Mouse (Mus musculus): ENCODE data around the gene Cav3. TPM values are rescaled to one million over a fixed set of nuclear protein-coding genes. Genes with fewer than 3 reads are reported as not detected.

Cav3 gene
- total and polyA plus RNA-seq, 3 experiments: not detected

DNA sequence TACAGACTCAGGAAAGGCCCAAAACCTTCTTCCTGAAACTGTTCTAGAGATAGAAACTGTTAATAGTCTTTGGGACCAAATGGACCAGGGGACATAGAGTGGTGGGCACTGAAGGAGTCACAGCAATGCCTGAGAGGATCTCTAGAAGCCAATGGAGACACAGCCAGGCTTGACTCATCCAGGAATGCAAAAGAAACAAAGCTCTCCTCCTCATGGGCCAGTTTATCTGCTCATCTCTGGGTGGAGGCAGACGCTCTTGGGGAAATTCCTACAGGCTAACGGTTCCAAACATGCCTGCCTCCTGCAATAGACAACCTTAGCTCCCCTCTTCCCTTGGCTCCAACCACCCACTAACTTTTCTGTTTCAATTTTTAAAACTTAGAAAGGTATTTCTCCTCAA is 38.2 kb downstream of the Cav3 start:
- Histone ChIP-seq H3K4me1 (ENCODE audit: insufficient read depth, low read depth, low read length) (peaks cover 4% of the 10 kb centered on the region), H3K4me3 (ENCODE audit: low read depth, low read length) (no peak overlapping the region), H3K27me3 (ENCODE audit: insufficient read depth, low read length) (no peaks in the 10 kb centered on the region), H3K36me3 (replicated peaks) (no peaks in the 10 kb centered on the region), H3K9me3 (replicated peaks) (peaks cover 57% of the 10 kb centered on the region)
- ATAC-seq (ENCODE audit: extremely low read depth, insufficient number of reproducible peaks, low FRiP score, poor library complexity, severe bottlenecking): no peak
- no peak for DNase-seq (ENCODE audit: low spot score)
- no peak for TF ChIP-seq CTCF (IDR thresholded peaks at IDR 0.05; ENCODE audit: low read depth, low read length)
- no peak for TF ChIP-seq POLR2AphosphoS5 (IDR thresholded peaks at IDR 0.05; ENCODE audit: insufficient replicate concordance, low read depth, low read length)
- no peak for TF ChIP-seq TAL1 (conservative IDR thresholded peaks at IDR 0.05; ENCODE audit: low read depth, low read length)
- no peak for TF ChIP-seq GATA1 (IDR thresholded peaks at IDR 0.05; ENCODE audit: borderline replicate concordance, low read length)
- no peak for TF ChIP-seq GATA2 (IDR thresholded peaks at IDR 0.05; ENCODE audit: borderline replicate concordance, low read depth, low read length)

DNA sequence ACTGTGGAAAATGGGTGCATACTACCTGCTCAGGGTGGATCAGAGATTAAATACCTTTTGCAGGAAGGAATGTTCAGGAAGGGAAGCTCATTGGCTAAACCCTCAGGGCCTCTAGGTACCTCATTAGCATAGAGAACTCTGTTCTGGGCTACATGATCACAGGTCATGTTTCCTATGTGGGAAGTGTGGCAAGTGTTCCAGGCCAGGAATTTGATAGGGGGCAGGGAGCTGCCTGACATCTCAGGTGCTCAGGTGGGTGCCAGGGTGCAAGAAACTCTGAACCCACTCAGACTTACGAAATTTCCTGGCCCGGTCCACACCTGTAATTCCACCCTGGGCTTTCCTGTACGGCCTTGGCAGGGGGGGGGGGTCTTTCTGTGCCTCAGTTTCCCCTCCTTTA is 39.4 kb downstream of the Cav3 start:
- Histone ChIP-seq H3K9me3 (replicated peaks) (peaks cover 50% of the 10 kb centered on the region), H3K27me3 (ENCODE audit: insufficient read depth, low read length) (no peaks in the 10 kb centered on the region), H3K4me1 (ENCODE audit: insufficient read depth, low read depth, low read length) (peaks cover 4% of the 10 kb centered on the region), H3K4me3 (ENCODE audit: low read depth, low read length) (no peak overlapping the region), H3K36me3 (replicated peaks) (no peaks in the 10 kb centered on the region)
- no peak for ATAC-seq (ENCODE audit: extremely low read depth, insufficient number of reproducible peaks, low FRiP score, poor library complexity, severe bottlenecking)
- no peak for DNase-seq (ENCODE audit: low spot score)
- TF ChIP-seq GATA1 (IDR thresholded peaks at IDR 0.05; ENCODE audit: borderline replicate concordance, low read length) (no peak), TAL1 (conservative IDR thresholded peaks at IDR 0.05; ENCODE audit: low read depth, low read length) (no peak), POLR2AphosphoS5 (IDR thresholded peaks at IDR 0.05; ENCODE audit: insufficient replicate concordance, low read depth, low read length) (no peak), GATA2 (IDR thresholded peaks at IDR 0.05; ENCODE audit: borderline replicate concordance, low read depth, low read length) (no peak), CTCF (IDR thresholded peaks at IDR 0.05; ENCODE audit: low read depth, low read length) (no peak)

DNA sequence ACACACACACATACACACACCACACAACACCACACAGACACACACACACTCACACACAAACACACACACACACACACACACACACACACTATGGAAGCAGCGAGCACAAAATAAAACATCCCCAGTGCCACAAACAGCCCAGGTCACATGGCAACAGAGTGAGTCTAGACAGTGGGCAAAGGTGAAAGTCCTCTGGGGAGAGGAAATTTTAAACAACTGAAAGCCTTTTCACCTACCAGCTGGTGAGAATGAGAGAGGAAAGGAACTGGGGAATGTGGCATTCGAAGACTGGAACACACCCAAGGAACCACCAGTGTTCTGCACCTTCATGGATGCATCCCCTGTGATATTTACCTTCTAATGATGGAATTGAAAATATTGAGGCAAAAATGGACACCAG is 40.2 kb downstream of the Cav3 start:
- H3K9me3 ChIP-seq (replicated peaks): peaks cover 48% of the 10 kb centered on the region
- TF ChIP-seq CTCF (IDR thresholded peaks at IDR 0.05; ENCODE audit: low read depth, low read length): no peak
- TF ChIP-seq GATA2 (IDR thresholded peaks at IDR 0.05; ENCODE audit: borderline replicate concordance, low read depth, low read length): no peak
- no peak for TF ChIP-seq TAL1 (conservative IDR thresholded peaks at IDR 0.05; ENCODE audit: low read depth, low read length)
- no peak for TF ChIP-seq GATA1 (IDR thresholded peaks at IDR 0.05; ENCODE audit: borderline replicate concordance, low read length)
- TF ChIP-seq POLR2AphosphoS5 (IDR thresholded peaks at IDR 0.05; ENCODE audit: insufficient replicate concordance, low read depth, low read length): no peak
- no peak overlapping the region for H3K4me3 ChIP-seq (ENCODE audit: low read depth, low read length)
- no peaks in the 10 kb centered on the region for H3K36me3 ChIP-seq (replicated peaks)
- ATAC-seq (ENCODE audit: extremely low read depth, insufficient number of reproducible peaks, low FRiP score, poor library complexity, severe bottlenecking): no peak
- H3K27me3 ChIP-seq (ENCODE audit: insufficient read depth, low read length): no peaks in the 10 kb centered on the region
- peaks cover 4% of the 10 kb centered on the region for H3K4me1 ChIP-seq (ENCODE audit: insufficient read depth, low read depth, low read length)
- no peak for DNase-seq (ENCODE audit: low spot score)

DNA sequence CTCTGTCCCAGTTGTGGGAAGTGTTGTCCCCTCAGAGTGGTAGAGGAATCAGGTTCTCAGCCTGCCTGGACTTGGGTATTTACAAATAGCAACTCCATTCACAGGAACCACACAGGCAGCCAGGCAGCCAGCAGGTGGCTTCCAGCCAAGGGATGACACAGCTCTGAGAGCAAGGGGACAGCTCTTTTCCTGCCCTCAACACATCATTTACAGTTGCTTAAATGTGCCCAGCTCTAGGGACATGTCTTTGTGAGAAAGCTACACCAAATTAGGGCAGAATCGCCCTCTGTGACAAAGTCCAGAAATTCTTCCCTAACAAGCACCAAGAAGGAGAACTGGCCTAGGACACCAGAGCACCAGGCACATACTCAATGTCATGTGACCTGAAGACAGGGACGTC is 41.9 kb downstream of the Cav3 start:
- no peak for ATAC-seq (ENCODE audit: extremely low read depth, insufficient number of reproducible peaks, low FRiP score, poor library complexity, severe bottlenecking)
- Histone ChIP-seq H3K27me3 (ENCODE audit: insufficient read depth, low read length) (no peaks in the 10 kb centered on the region), H3K4me3 (ENCODE audit: low read depth, low read length) (no peak overlapping the region), H3K9me3 (replicated peaks) (peaks cover 34% of the 10 kb centered on the region), H3K36me3 (replicated peaks) (no peaks in the 10 kb centered on the region), H3K4me1 (ENCODE audit: insufficient read depth, low read depth, low read length) (no peaks in the 10 kb centered on the region; the same call in 1 of the 2 replicates)
- no peak for DNase-seq (ENCODE audit: low spot score)
- no peak for TF ChIP-seq TAL1 (conservative IDR thresholded peaks at IDR 0.05; ENCODE audit: low read depth, low read length)
- no peak for TF ChIP-seq GATA1 (IDR thresholded peaks at IDR 0.05; ENCODE audit: borderline replicate concordance, low read length)
- no peak for TF ChIP-seq CTCF (IDR thresholded peaks at IDR 0.05; ENCODE audit: low read depth, low read length)
- TF ChIP-seq GATA2 (IDR thresholded peaks at IDR 0.05; ENCODE audit: borderline replicate concordance, low read depth, low read length): no peak
- TF ChIP-seq POLR2AphosphoS5 (IDR thresholded peaks at IDR 0.05; ENCODE audit: insufficient replicate concordance, low read depth, low read length): no peak

DNA sequence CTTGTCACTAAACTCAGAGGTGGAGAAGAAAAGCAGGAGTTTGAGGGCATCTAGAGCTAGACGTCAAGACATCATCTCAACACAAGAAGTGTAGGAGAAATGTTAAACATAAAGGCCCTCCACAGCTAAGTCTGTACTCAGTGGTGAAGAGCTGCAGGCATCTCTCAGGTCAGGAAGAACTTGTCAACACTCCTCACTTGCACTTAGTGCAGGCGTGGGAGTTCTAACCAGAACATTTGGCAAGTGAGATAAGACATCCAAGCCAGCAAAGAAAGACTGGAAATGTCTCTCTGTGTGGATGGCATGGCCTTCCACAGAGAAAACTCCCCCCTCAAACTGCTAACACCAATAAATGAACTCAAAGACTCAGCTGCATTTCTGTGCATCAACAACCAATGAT is 48.3 kb downstream of the Cav3 start:
- Histone ChIP-seq H3K36me3 (replicated peaks) (no peaks in the 10 kb centered on the region), H3K4me3 (ENCODE audit: low read depth, low read length) (no peak overlapping the region), H3K27me3 (ENCODE audit: insufficient read depth, low read length) (no peaks in the 10 kb centered on the region), H3K4me1 (ENCODE audit: insufficient read depth, low read depth, low read length) (0 out of 2 replicates have a peak, but pooled peaks cover 5% of the 10 kb centered on the region), H3K9me3 (replicated peaks) (peaks cover 18% of the 10 kb centered on the region)
- no peak for ATAC-seq (ENCODE audit: extremely low read depth, insufficient number of reproducible peaks, low FRiP score, poor library complexity, severe bottlenecking)
- no peak for TF ChIP-seq TAL1 (conservative IDR thresholded peaks at IDR 0.05; ENCODE audit: low read depth, low read length)
- TF ChIP-seq GATA1 (IDR thresholded peaks at IDR 0.05; ENCODE audit: borderline replicate concordance, low read length): no peak
- TF ChIP-seq GATA2 (IDR thresholded peaks at IDR 0.05; ENCODE audit: borderline replicate concordance, low read depth, low read length): no peak
- TF ChIP-seq CTCF (IDR thresholded peaks at IDR 0.05; ENCODE audit: low read depth, low read length): no peak
- no peak for TF ChIP-seq POLR2AphosphoS5 (IDR thresholded peaks at IDR 0.05; ENCODE audit: insufficient replicate concordance, low read depth, low read length)
- DNase-seq (ENCODE audit: low spot score): no peak

DNA sequence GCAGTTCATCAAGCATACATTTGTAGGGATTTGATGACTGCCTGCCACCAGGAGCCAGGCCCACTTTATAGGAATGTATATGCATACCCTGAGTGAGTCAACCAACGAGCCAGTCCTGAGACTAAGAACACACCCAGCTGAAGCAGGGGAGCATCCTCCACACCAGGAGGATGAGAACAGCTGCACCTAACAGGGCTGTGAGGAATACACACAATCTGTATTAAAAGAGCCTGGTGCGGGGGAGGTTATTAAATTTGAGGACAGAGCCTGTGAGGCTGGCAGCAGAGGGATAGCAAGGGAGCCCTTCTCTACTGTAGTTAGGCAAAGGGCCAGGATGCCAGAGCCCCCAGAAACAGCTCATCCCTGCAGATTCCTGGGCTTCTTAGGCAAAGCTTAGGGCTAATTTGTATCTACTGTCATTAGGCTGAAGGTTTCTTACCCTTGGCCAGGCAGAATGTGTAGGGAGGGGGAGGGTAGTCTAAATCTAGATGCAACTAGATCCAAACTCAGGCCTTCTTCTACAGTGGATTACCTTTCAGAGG is 50.4 kb downstream of the Cav3 start:
- no peaks in the 10 kb centered on the region for H3K27me3 ChIP-seq (ENCODE audit: insufficient read depth, low read length)
- no peaks in the 10 kb centered on the region for H3K36me3 ChIP-seq (replicated peaks)
- DNase-seq (ENCODE audit: low spot score) (no peak), ATAC-seq (ENCODE audit: extremely low read depth, insufficient number of reproducible peaks, low FRiP score, poor library complexity, severe bottlenecking) (no peak)
- 0 out of 2 replicates have a peak, but pooled peaks cover 5% of the 10 kb centered on the region for H3K4me1 ChIP-seq (ENCODE audit: insufficient read depth, low read depth, low read length)
- peaks cover 14% of the 10 kb centered on the region for H3K9me3 ChIP-seq (replicated peaks)
- no peak overlapping the region for H3K4me3 ChIP-seq (ENCODE audit: low read depth, low read length)
- TF ChIP-seq GATA1 (IDR thresholded peaks at IDR 0.05; ENCODE audit: borderline replicate concordance, low read length) (no peak), POLR2AphosphoS5 (IDR thresholded peaks at IDR 0.05; ENCODE audit: insufficient replicate concordance, low read depth, low read length) (no peak), CTCF (IDR thresholded peaks at IDR 0.05; ENCODE audit: low read depth, low read length) (no peak)

Data from G1E (cell line).